Mouse (Mus musculus) ES-Bruce4 (cell line): Measurements from ENCODE around the gene Cap1.

ENCODE experiments used
- CTCF ChIP-seq: IDR thresholded peaks from one replicate; pipeline ENCODE4 v1.8.1; 2011; ENCODE audit warnings: low read depth, low read length
- EP300 ChIP-seq: IDR thresholded peaks from 2 replicates; pipeline ENCODE4 v1.6.1; 2011; ENCODE audit warnings: low read depth, low read length; ENCODE audit not compliant: insufficient read depth
- POLR2A ChIP-seq: IDR thresholded peaks from one replicate; pipeline ENCODE4 v1.8.1; 2011; ENCODE audit warnings: low read length; ENCODE audit not compliant: insufficient read depth

DNA sequence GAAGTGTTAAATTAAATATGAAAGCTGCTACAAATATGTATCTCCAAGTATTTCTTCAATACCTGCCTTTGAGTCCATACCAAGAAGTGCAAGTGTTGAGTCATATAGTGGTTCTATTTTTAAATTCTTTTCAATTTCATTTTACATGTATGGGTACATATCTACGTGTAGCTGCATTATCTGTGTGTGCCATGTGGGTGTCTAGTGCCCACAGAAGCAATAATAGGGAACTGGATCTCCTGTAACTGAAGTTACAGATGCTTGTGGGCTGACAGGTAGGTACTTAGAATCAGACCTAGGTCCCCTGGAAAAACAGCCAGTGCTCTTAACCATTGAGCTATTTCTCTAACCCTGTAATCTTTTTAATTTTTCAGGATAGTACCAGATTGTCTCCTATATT, 74.7 kb downstream of the Cap1 start:
- TF ChIP-seq EP300 (no peak), POLR2A (no peak), CTCF (no peak)
